Mouse (Mus musculus) lung, postnatal 25 days (tissue): ENCODE results near the gene Iqcf3.
"Not testable (repeated sequence)": the region's sequence is repeated elsewhere in the genome, so short reads cannot be mapped to it uniquely, and the experiment has no call there.

Experiments used
- DNase-seq: peaks from one replicate; pipeline ENCODE4 v3.0.0; 2022; ENCODE audit warnings: low spot score

Gene Iqcf3

GRCm38 (mm10) chr9:106509356-106509755 is 52.1 kb downstream of the Iqcf3 start:
- no peak for DNase-seq

- DNase-seq, result no peak
Observed at GRCm38 (mm10) chr9:106504246-106504645, 57.2 kb downstream of the Iqcf3 start.

GRCm38 (mm10) chr9:106501846-106502245 is 59.6 kb downstream of the Iqcf3 start:
- no peak for DNase-seq

GRCm38 (mm10) chr9:106499667-106500066 is 61.8 kb downstream of the Iqcf3 start, which contains the start of gene Iqcf1:
Gene Iqcf1, plus strand, starts transcription at chr9:106499967.
- DNase-seq, result no peak

- DNase-seq, result not testable (repeated sequence)
Observed at GRCm38 (mm10) chr9:106487602-106488001, 73.8 kb downstream of the Iqcf3 start.

- no peak for DNase-seq
Observed at GRCm38 (mm10) chr9:106485076-106485475, 76.4 kb downstream of the Iqcf3 start.

GRCm38 (mm10) chr9:106483606-106484005 is 77.8 kb downstream of the Iqcf3 start:
- no peak for DNase-seq

GRCm38 (mm10) chr9:106483136-106483535 is 78.3 kb downstream of the Iqcf3 start:
- DNase-seq, result no peak

GRCm38 (mm10) chr9:106482578-106483115 is 78.8 kb downstream of the Iqcf3 start:
- DNase-seq, result no peak

GRCm38 (mm10) chr9:106481676-106482075 is 79.8 kb downstream of the Iqcf3 start:
- DNase-seq, result no peak

GRCm38 (mm10) chr9:106481075-106481474 is 80.4 kb downstream of the Iqcf3 start:
- DNase-seq, result no peak

GRCm38 (mm10) chr9:106480541-106480940 is 80.9 kb downstream of the Iqcf3 start:
- no peak for DNase-seq

GRCm38 (mm10) chr9:106478101-106478500 is 83.3 kb downstream of the Iqcf3 start:
- DNase-seq, result no peak

GRCm38 (mm10) chr9:106477649-106478048 is 83.8 kb downstream of the Iqcf3 start:
- DNase-seq, result no peak

- DNase-seq, result peak; percentile 100
Observed at GRCm38 (mm10) chr9:106476924-106477484, 84.4 kb downstream of the Iqcf3 start, which contains the start of gene Parp3. Gene Parp3, minus strand, starts transcription at chr9:106476949.

- peak; percentile 85 for DNase-seq
Observed at GRCm38 (mm10) chr9:106476002-106476923, 85.2 kb downstream of the Iqcf3 start.

- no peak for DNase-seq
Observed at GRCm38 (mm10) chr9:106475663-106476001, 85.8 kb downstream of the Iqcf3 start, which contains the start of gene Rrp9. Gene Rrp9, plus strand, starts transcription at chr9:106475963.

- peak; percentile 24 for DNase-seq
Observed at GRCm38 (mm10) chr9:106475046-106475445, 86.4 kb downstream of the Iqcf3 start.

- peak; percentile 68 for DNase-seq
Observed at GRCm38 (mm10) chr9:106474456-106474855, 87.0 kb downstream of the Iqcf3 start.

GRCm38 (mm10) chr9:106473753-106474105 is 87.7 kb downstream of the Iqcf3 start:
- DNase-seq, result no peak

- DNase-seq, result no peak
Observed at GRCm38 (mm10) chr9:106473081-106473752, 88.2 kb downstream of the Iqcf3 start.

GRCm38 (mm10) chr9:106472321-106472720 is 89.1 kb downstream of the Iqcf3 start:
- DNase-seq, result no peak
